Mouse (Mus musculus): ENCODE data around the gene Gcnt2.

- TF ChIP-seq GATA1 (IDR thresholded peaks at IDR 0.05; ENCODE audit: low read length) (no peak), TAL1 (IDR thresholded peaks at IDR 0.05; ENCODE audit: low read length) (no peak)
Measured at GRCm38 (mm10) chr13:40857281-40857818, 2.2 kb upstream of the Gcnt2 start.

Measured in erythroblast, embryonic 14.5 days (primary cell).